Mouse (Mus musculus) embryonic facial prominence, embryonic 13.5 days (tissue): Measurements from ENCODE around the gene Dmrtc2. TPM values are rescaled to one million over a fixed set of nuclear protein-coding genes. Genes with fewer than 3 reads are reported as not detected.

Experiments used
- ATAC-seq: fragments of 200-750 bp; cut with Nextera tagmentation; 2 replicates; pipeline ENCODE4 v1.8.0; 2017; ENCODE audit warnings: low read depth; ENCODE audit not compliant: insufficient number of reproducible peaks, insufficient read depth, low FRiP score, low TSS enrichment
- H3K27ac ChIP-seq: fragments of 300-500 bp; sonication (generic); 2 replicates; pipeline ENCODE4 v1.5.1; 2015; ENCODE audit warnings: moderate library complexity, mild to moderate bottlenecking, inconsistent platforms
- H3K27me3 ChIP-seq: fragments of 300-500 bp; sonication (generic); 2 replicates; pipeline ENCODE4 v1.6.1; 2015; ENCODE audit warnings: mild to moderate bottlenecking, inconsistent platforms
- H3K36me3 ChIP-seq: fragments of 300-500 bp; sonication (generic); 2 replicates; pipeline ENCODE4 v1.6.1; 2015; ENCODE audit warnings: mild to moderate bottlenecking, inconsistent platforms
- H3K4me1 ChIP-seq: fragments of 300-500 bp; sonication (generic); 2 replicates; pipeline ENCODE4 v1.6.1; 2015; ENCODE audit warnings: inconsistent platforms
- H3K4me2 ChIP-seq: fragments of 300-500 bp; sonication (generic); 2 replicates; pipeline ENCODE4 v1.6.1; 2015; ENCODE audit warnings: moderate library complexity, mild to moderate bottlenecking, inconsistent platforms
- H3K4me3 ChIP-seq: fragments of 300-500 bp; sonication (generic); 2 replicates; pipeline ENCODE4 v1.5.1; 2015; ENCODE audit warnings: mild to moderate bottlenecking, inconsistent platforms
- H3K9ac ChIP-seq: fragments of 300-500 bp; sonication (generic); 2 replicates; pipeline ENCODE4 v1.6.1; 2015; ENCODE audit warnings: mild to moderate bottlenecking, inconsistent platforms
- H3K9me3 ChIP-seq: fragments of 300-500 bp; sonication (generic); 2 replicates; pipeline ENCODE4 v1.6.1; 2016; ENCODE audit warnings: inconsistent platforms
- WGBS: fragments of 180-500 bp; shearing (Covaris S2); methylation state at CpG from one replicate; pipeline ENCODE4 v1.1.7; 2015; ENCODE audit warnings: mixed read lengths; 5-methylcytosine and 5-hydroxymethylcytosine counted together
- polyA plus RNA-seq: library from polyadenylated mRNA; unstranded; fragments of >200 nt; fragmentation: Nextera tagmentation; extraction: Ambion mirVana; gene quantifications from 2 replicates; pipeline ENCODE4 v1.2.1, GENCODE M21; 2015

Dmrtc2 gene
- polyA plus RNA-seq, 1 experiment from 2014 or later = not detected

- H3K27ac ChIP-seq = peak overlapping the region; percentile 87
- ATAC-seq = no peak
- H3K36me3 ChIP-seq = peaks cover 10% of the 10 kb centered on the region
- WGBS = 28% methylated on average over 10 of the region's 10 CpGs
- H3K4me3 ChIP-seq = peak overlapping the region; percentile 81
- H3K9ac ChIP-seq = peak overlapping the region; percentile 84
- no peaks in the 10 kb centered on the region for H3K9me3 ChIP-seq
- H3K27me3 ChIP-seq = no peaks in the 10 kb centered on the region
- peak overlapping the region; percentile 76 for H3K4me2 ChIP-seq
- peaks cover 48% of the 10 kb centered on the region for H3K4me1 ChIP-seq
Observed at GRCm38 (mm10) chr7:24903444-24903825, 33.6 kb downstream of the Dmrtc2 start.

- peak overlapping the region; percentile 76 for H3K4me2 ChIP-seq
- under 1% methylated on average over 29 of the region's 30 CpGs for WGBS
- H3K27ac ChIP-seq = peak overlapping the region; percentile 87
- peaks cover 48% of the 10 kb centered on the region for H3K4me1 ChIP-seq
- peak; percentile 95 for ATAC-seq
- peak overlapping the region; percentile 81 for H3K4me3 ChIP-seq
- H3K27me3 ChIP-seq = no peaks in the 10 kb centered on the region
- peaks cover 17% of the 10 kb centered on the region for H3K36me3 ChIP-seq
- H3K9ac ChIP-seq = peak overlapping the region; percentile 85
- H3K9me3 ChIP-seq = no peaks in the 10 kb centered on the region
Observed at GRCm38 (mm10) chr7:24904070-24904483, 34.2 kb downstream of the Dmrtc2 start.

GRCm38 (mm10) chr7:24904936-24905335 lies 35.1 kb downstream of the Dmrtc2 start:
- peaks cover 23% of the 10 kb centered on the region for H3K36me3 ChIP-seq
- peaks cover 48% of the 10 kb centered on the region for H3K4me1 ChIP-seq
- WGBS = 21% methylated on average over 3 of the region's 3 CpGs
- peak overlapping the region; percentile 85 for H3K9ac ChIP-seq
- H3K27ac ChIP-seq = peak overlapping the region; percentile 76; the same call in 1 of the 2 replicates
- peak overlapping the region; percentile 81 for H3K4me3 ChIP-seq
- H3K27me3 ChIP-seq = no peaks in the 10 kb centered on the region
- ATAC-seq = no peak
- no peaks in the 10 kb centered on the region for H3K9me3 ChIP-seq
- H3K4me2 ChIP-seq = peak overlapping the region; percentile 76

GRCm38 (mm10) chr7:24906551-24906950 lies 36.7 kb downstream of the Dmrtc2 start:
- Histone ChIP-seq H3K4me3 (no peak overlapping the region; the same call in 1 of the 2 replicates), H3K36me3 (peaks cover 35% of the 10 kb centered on the region), H3K9ac (peak overlapping the region; percentile 85), H3K27ac (peak overlapping the region; percentile 62), H3K9me3 (no peaks in the 10 kb centered on the region), H3K27me3 (no peaks in the 10 kb centered on the region), H3K4me2 (peak overlapping the region; percentile 37), H3K4me1 (peaks cover 48% of the 10 kb centered on the region)
- 31% methylated on average over 6 of the region's 6 CpGs for WGBS
- ATAC-seq = no peak

GRCm38 (mm10) chr7:24907211-24907748 lies 37.4 kb downstream of the Dmrtc2 start:
- H3K4me2 ChIP-seq = peak overlapping the region; percentile 37
- H3K9ac ChIP-seq = peak overlapping the region; percentile 85
- peaks cover 44% of the 10 kb centered on the region for H3K4me1 ChIP-seq
- H3K9me3 ChIP-seq = no peaks in the 10 kb centered on the region
- H3K4me3 ChIP-seq = no peak overlapping the region
- peaks cover 42% of the 10 kb centered on the region for H3K36me3 ChIP-seq
- 0 out of 2 replicates have a peak, but pooled peaks have one; percentile 26 for ATAC-seq
- H3K27ac ChIP-seq = peak overlapping the region; percentile 62
- 11% methylated on average over 13 of the region's 13 CpGs for WGBS
- no peaks in the 10 kb centered on the region for H3K27me3 ChIP-seq

- no peak overlapping the region for H3K4me3 ChIP-seq
- WGBS = 92% methylated on average over 14 of the region's 14 CpGs
- ATAC-seq = no peak
- H3K9me3 ChIP-seq = no peaks in the 10 kb centered on the region
- no peak overlapping the region for H3K9ac ChIP-seq
- H3K4me2 ChIP-seq = no peak overlapping the region
- peaks cover 68% of the 10 kb centered on the region for H3K36me3 ChIP-seq
- H3K27me3 ChIP-seq = no peaks in the 10 kb centered on the region
- peaks cover 6% of the 10 kb centered on the region for H3K4me1 ChIP-seq
- no peak overlapping the region for H3K27ac ChIP-seq
Observed at GRCm38 (mm10) chr7:24912480-24912879, 42.6 kb downstream of the Dmrtc2 start.

GRCm38 (mm10) chr7:24918763-24919323 lies 49.0 kb downstream of the Dmrtc2 start:
- no peak overlapping the region for H3K4me2 ChIP-seq
- no peak overlapping the region for H3K9ac ChIP-seq
- H3K27me3 ChIP-seq = no peaks in the 10 kb centered on the region
- WGBS = 89% methylated on average over 20 of the region's 20 CpGs
- H3K36me3 ChIP-seq = peaks cover 73% of the 10 kb centered on the region
- no peaks in the 10 kb centered on the region for H3K9me3 ChIP-seq
- no peak overlapping the region for H3K27ac ChIP-seq
- H3K4me1 ChIP-seq = no peaks in the 10 kb centered on the region
- H3K4me3 ChIP-seq = no peak overlapping the region
- peak; percentile 62; the same call in 1 of the 2 replicates for ATAC-seq

GRCm38 (mm10) chr7:24919728-24920127 lies 49.9 kb downstream of the Dmrtc2 start:
- Histone ChIP-seq H3K4me1 (no peaks in the 10 kb centered on the region), H3K27ac (no peak overlapping the region), H3K9me3 (no peaks in the 10 kb centered on the region), H3K4me2 (no peak overlapping the region), H3K36me3 (peaks cover 82% of the 10 kb centered on the region), H3K27me3 (no peaks in the 10 kb centered on the region), H3K9ac (no peak overlapping the region), H3K4me3 (no peak overlapping the region)
- 86% methylated on average over 9 of the region's 9 CpGs for WGBS
- ATAC-seq = no peak

Other genes starting within 250 kb of the Dmrtc2 start
- gene Lypd3, start 233.5 kb upstream of the Dmrtc2 start, polyA plus RNA-seq = 13.7 and 16.0 TPM in 2 replicates
- not detected in 2 replicates for gene Tex101, start 193.4 kb upstream of the Dmrtc2 start, polyA plus RNA-seq
- not detected in 2 replicates for gene BC049730, start 160.8 kb upstream of the Dmrtc2 start, polyA plus RNA-seq
- gene Gm4763, start 143.1 kb upstream of the Dmrtc2 start, polyA plus RNA-seq = not detected in 2 replicates
- 0.35 and 0.77 TPM in 2 replicates for gene Cd177, start 109.7 kb upstream of the Dmrtc2 start, polyA plus RNA-seq
- 0.56 and 0.74 TPM in 2 replicates for gene Ceacam10, start 92.9 kb upstream of the Dmrtc2 start, polyA plus RNA-seq
- 19.6 and 35.1 TPM in 2 replicates for gene Gm9844, start 7.8 kb upstream of the Dmrtc2 start, polyA plus RNA-seq
- gene Lypd4, start 116 bp upstream of the Dmrtc2 start, polyA plus RNA-seq = not detected in 2 replicates
- gene Rps19, start 14.3 kb downstream of the Dmrtc2 start, polyA plus RNA-seq = 2,967 and 3,152 TPM in 2 replicates
- gene Cd79a, start 27.3 kb downstream of the Dmrtc2 start, polyA plus RNA-seq = 0.41 and 0.89 TPM in 2 replicates
- 115 and 122 TPM in 2 replicates for gene Arhgef1, start 32.9 kb downstream of the Dmrtc2 start, polyA plus RNA-seq
- gene Gm4881, start 74.4 kb downstream of the Dmrtc2 start, polyA plus RNA-seq = not detected in 2 replicates
- gene Rabac1, start 102.7 kb downstream of the Dmrtc2 start, polyA plus RNA-seq = 141 and 163 TPM in 2 replicates
- gene Atp1a3, start 135.9 kb downstream of the Dmrtc2 start, polyA plus RNA-seq = 2.0 and 2.3 TPM in 2 replicates
- gene Grik5, start 202.3 kb downstream of the Dmrtc2 start, polyA plus RNA-seq = 9.8 and 11.2 TPM in 2 replicates
- gene Zfp574, start 202.5 kb downstream of the Dmrtc2 start, polyA plus RNA-seq = 33.7 and 36.3 TPM in 2 replicates